Mouse (Mus musculus) MEL (cell line): ENCODE measurements around the gene Gm20388. TPM values are rescaled to one million over a fixed set of nuclear protein-coding genes. Genes with fewer than 3 reads are reported as not detected.

ENCODE experiments used
- DNase-seq: peaks from one replicate; pipeline ENCODE4 v3.0.0; 2011; ENCODE audit warnings: low read depth, low spot score
- H3K27ac ChIP-seq: 2 replicates; pipeline ENCODE4 v1.5.1; 2012; ENCODE audit warnings: low read depth, mild to moderate bottlenecking, control low read depth, low read length, moderate library complexity; ENCODE audit not compliant: control insufficient read depth
- H3K27me3 ChIP-seq, 2 experiments: fragments of 150-350 bp in 1 of 2; sonication (generic) in 1 of 2; 2 replicates each; pipeline ENCODE4 v1.6.1; 2012; ENCODE audit warnings: low read length in 2 of 2, mild to moderate bottlenecking in 2 of 2, improper control_type of control experiment in 1 of 2, moderate library complexity in 1 of 2; ENCODE audit not compliant: insufficient read depth in 2 of 2, control insufficient read depth in 1 of 2
- H3K36me3 ChIP-seq, 2 experiments: 2 replicates each; pipeline ENCODE4 v1.6.1; 2012 to 2014; ENCODE audit warnings: low read length in 2 of 2, improper control_type of control experiment in 1 of 2, inconsistent platforms in 1 of 2, mild to moderate bottlenecking in 1 of 2; ENCODE audit not compliant: insufficient read depth in 2 of 2, control insufficient read depth in 1 of 2
- H3K4me1 ChIP-seq, 2 experiments: fragments of 150-350 bp in 1 of 2; sonication (generic) in 1 of 2; 2 replicates each; pipeline ENCODE4 v1.6.1; 2012; ENCODE audit warnings: low read length in 2 of 2, improper control_type of control experiment in 1 of 2, mild to moderate bottlenecking in 1 of 2; ENCODE audit not compliant: insufficient read depth in 2 of 2, control insufficient read depth in 1 of 2
- H3K4me3 ChIP-seq, 2 experiments: fragments of 150-350 bp in 1 of 2; sonication (generic) in 1 of 2; 2 replicates each; pipeline ENCODE4 v1.5.1; 2012; ENCODE audit warnings: low read depth in 2 of 2, low read length in 2 of 2, mild to moderate bottlenecking in 2 of 2, moderate library complexity in 2 of 2, control low read depth in 1 of 2, improper control_type of control experiment in 1 of 2; ENCODE audit not compliant: control insufficient read depth in 1 of 2, insufficient read depth in 1 of 2
- H3K79me2 ChIP-seq: 2 replicates; pipeline ENCODE4 v1.6.1; 2012; ENCODE audit warnings: mild to moderate bottlenecking, low read length, moderate library complexity; ENCODE audit not compliant: control insufficient read depth, poor library complexity, insufficient read depth
- H3K9ac ChIP-seq: 2 replicates; pipeline ENCODE4 v1.6.1; 2012; ENCODE audit warnings: low read depth, mild to moderate bottlenecking, control low read depth, low read length, moderate library complexity; ENCODE audit not compliant: control insufficient read depth, poor library complexity, severe bottlenecking
- H3K9me3 ChIP-seq: fragments of 150-350 bp; sonication (generic); replicated peaks from 2 replicates; pipeline ENCODE4 v1.6.1; 2012; ENCODE audit warnings: mild to moderate bottlenecking, low read length, improper control_type of control experiment, moderate library complexity; ENCODE audit not compliant: insufficient read depth
- BHLHE40 ChIP-seq: IDR thresholded peaks from 2 replicates; pipeline ENCODE4 v1.6.1; 2012; ENCODE audit warnings: low read depth, mild to moderate bottlenecking, inconsistent platforms, low read length, improper control_type of control experiment, borderline replicate concordance
- CHD1 ChIP-seq: IDR thresholded peaks from 2 replicates; pipeline ENCODE4 v1.6.1; 2012; ENCODE audit warnings: low read depth, mild to moderate bottlenecking, inconsistent platforms, low read length, improper control_type of control experiment
- CHD2 ChIP-seq: IDR thresholded peaks from 2 replicates; pipeline ENCODE4 v1.6.1; 2011; ENCODE audit warnings: low read length, improper control_type of control experiment
- E2F4 ChIP-seq: IDR thresholded peaks from 2 replicates; pipeline ENCODE4 v1.6.1; 2011; ENCODE audit warnings: low read depth, low read length, improper control_type of control experiment, borderline replicate concordance
- GABPA ChIP-seq: IDR thresholded peaks from 2 replicates; pipeline ENCODE4 v1.6.1; 2012; ENCODE audit warnings: low read depth, mild to moderate bottlenecking, inconsistent platforms, low read length, improper control_type of control experiment, moderate library complexity
- GATA1 ChIP-seq: IDR thresholded peaks from 2 replicates; pipeline ENCODE4 v1.6.1; 2011; ENCODE audit warnings: low read depth, low read length, improper control_type of control experiment
- HCFC1 ChIP-seq: IDR thresholded peaks from 2 replicates; pipeline ENCODE4 v1.6.1; 2012; ENCODE audit warnings: low read depth, mild to moderate bottlenecking, inconsistent platforms, low read length, improper control_type of control experiment, moderate library complexity
- MAX ChIP-seq: IDR thresholded peaks from 2 replicates; pipeline ENCODE4 v1.6.1; 2011; ENCODE audit warnings: low read length, improper control_type of control experiment
- MAZ ChIP-seq: IDR thresholded peaks from 2 replicates; pipeline ENCODE4 v1.6.1; 2012; ENCODE audit warnings: low read depth, mild to moderate bottlenecking, inconsistent platforms, low read length, improper control_type of control experiment
- MEF2A ChIP-seq: IDR thresholded peaks from 2 replicates; pipeline ENCODE4 v1.6.1; 2014; ENCODE audit warnings: low read depth, mild to moderate bottlenecking, inconsistent platforms, low read length, improper control_type of control experiment; ENCODE audit not compliant: poor library complexity, insufficient replicate concordance, severe bottlenecking; ENCODE audit errors: extremely low read depth
- MXI1 ChIP-seq: IDR thresholded peaks from 2 replicates; pipeline ENCODE4 v1.6.1; 2011; ENCODE audit warnings: mild to moderate bottlenecking, low read depth, low read length, improper control_type of control experiment
- MYB ChIP-seq: IDR thresholded peaks from 2 replicates; pipeline ENCODE4 v1.6.1; 2011; ENCODE audit warnings: mild to moderate bottlenecking, low read depth, low read length, improper control_type of control experiment
- MYC ChIP-seq: IDR thresholded peaks from 2 replicates; pipeline ENCODE4 v1.6.1; 2011; ENCODE audit warnings: low read depth, mild to moderate bottlenecking, low read length, improper control_type of control experiment, moderate library complexity
- NELFE ChIP-seq: IDR thresholded peaks from 2 replicates; pipeline ENCODE4 v1.6.1; 2011; ENCODE audit warnings: low read depth, low read length, improper control_type of control experiment
- NRF1 ChIP-seq: IDR thresholded peaks from 2 replicates; pipeline ENCODE4 v1.6.1; 2014; ENCODE audit warnings: low read depth, mild to moderate bottlenecking, inconsistent platforms, low read length, improper control_type of control experiment, moderate library complexity; ENCODE audit not compliant: poor library complexity, insufficient read depth, severe bottlenecking
- POLR2A ChIP-seq, 2 experiments: IDR thresholded peaks; 2 replicates each; pipeline ENCODE4 v1.6.1; 2011 to 2012; ENCODE audit warnings: low read length in 2 of 2, mild to moderate bottlenecking in 2 of 2, control low read depth in 1 of 2, improper control_type of control experiment in 1 of 2, low read depth in 1 of 2, moderate library complexity in 1 of 2; ENCODE audit not compliant: control insufficient read depth in 1 of 2, insufficient read depth in 1 of 2, poor library complexity in 1 of 2
- POLR2AphosphoS2 ChIP-seq: IDR thresholded peaks from 2 replicates; pipeline ENCODE4 v1.6.1; 2011; ENCODE audit warnings: low read length, improper control_type of control experiment
- POLR2AphosphoS5 ChIP-seq: IDR thresholded peaks from 2 replicates; pipeline ENCODE4 v1.6.1; 2012; ENCODE audit warnings: low read depth, borderline replicate concordance, mild to moderate bottlenecking, inconsistent platforms, low read length, moderate library complexity, mixed read lengths
- RAD21 ChIP-seq: IDR thresholded peaks from 2 replicates; pipeline ENCODE4 v1.6.1; 2011; ENCODE audit warnings: mild to moderate bottlenecking, low read depth, low read length, improper control_type of control experiment
- RCOR1 ChIP-seq: IDR thresholded peaks from 2 replicates; pipeline ENCODE4 v1.6.1; 2012; ENCODE audit warnings: low read depth, mild to moderate bottlenecking, inconsistent platforms, low read length, improper control_type of control experiment
- SIN3A ChIP-seq: IDR thresholded peaks from 2 replicates; pipeline ENCODE4 v1.6.1; 2012; ENCODE audit warnings: low read length, improper control_type of control experiment, inconsistent platforms
- SMC3 ChIP-seq: IDR thresholded peaks from 2 replicates; pipeline ENCODE4 v1.6.1; 2011; ENCODE audit warnings: low read depth, low read length, improper control_type of control experiment
- TAL1 ChIP-seq: IDR thresholded peaks from 2 replicates; pipeline ENCODE4 v1.6.1; 2012; ENCODE audit warnings: mild to moderate bottlenecking, inconsistent platforms, low read length, moderate library complexity, mixed read lengths
- TBP ChIP-seq: IDR thresholded peaks from 2 replicates; pipeline ENCODE4 v1.8.0; 2011; ENCODE audit warnings: low read depth, low read length, improper control_type of control experiment
- TCF12 ChIP-seq: IDR thresholded peaks from 2 replicates; pipeline ENCODE4 v1.6.1; 2014; ENCODE audit warnings: low read depth, mild to moderate bottlenecking, inconsistent platforms, low read length, improper control_type of control experiment, moderate library complexity
- UBTF ChIP-seq: IDR thresholded peaks from 2 replicates; pipeline ENCODE4 v1.6.1; 2012; ENCODE audit warnings: low read depth, mild to moderate bottlenecking, inconsistent platforms, low read length, improper control_type of control experiment, moderate library complexity, borderline replicate concordance; ENCODE audit not compliant: insufficient read depth
- USF1 ChIP-seq: IDR thresholded peaks from 2 replicates; pipeline ENCODE4 v1.6.1; 2014; ENCODE audit warnings: low read depth, mild to moderate bottlenecking, inconsistent platforms, low read length, improper control_type of control experiment, moderate library complexity
- ZKSCAN1 ChIP-seq: IDR thresholded peaks from 2 replicates; pipeline ENCODE4 v1.6.1; 2012; ENCODE audit warnings: low read depth, mild to moderate bottlenecking, inconsistent platforms, low read length, improper control_type of control experiment, moderate library complexity
- ZMIZ1 ChIP-seq: IDR thresholded peaks from 2 replicates; pipeline ENCODE4 v1.6.1; 2012; ENCODE audit warnings: low read depth, mild to moderate bottlenecking, inconsistent platforms, low read length, improper control_type of control experiment, moderate library complexity
- ZNF384 ChIP-seq: IDR thresholded peaks from 2 replicates; pipeline ENCODE4 v1.6.1; 2012; ENCODE audit warnings: low read depth, mild to moderate bottlenecking, inconsistent platforms, low read length, improper control_type of control experiment
- polyA plus RNA-seq, 2 experiments: library from polyadenylated mRNA; stranded (reverse) in 1 of 2; unstranded in 1 of 2; fragments of >175 nt in 1 of 2; fragments of >200 nt in 1 of 2; gene quantifications; 2 replicates each; pipeline versions ENCODE4 v1.2.1 to v1.2.4; 2012; ENCODE audit warnings: low replicate concordance in 2 of 2, low read depth in 1 of 2; ENCODE audit not compliant: insufficient read length in 2 of 2, insufficient read depth in 1 of 2, missing spikeins in 1 of 2
- total RNA-seq: library from RNA; depleted of rRNA; stranded (reverse); fragments of 300-350 nt; gene quantifications from 2 replicates; pipeline ENCODE4 v1.2.3, GENCODE M21; 2012

Gm20388 gene
- total and polyA plus RNA-seq, 3 experiments = 11.1 to 17.8 TPM; not detected in 1

- no peaks in the 10 kb centered on the region for H3K27me3 ChIP-seq
- no peak overlapping the region for H3K4me3 ChIP-seq
- TF ChIP-seq NRF1 = no peak
- no peak for TF ChIP-seq ZNF384
- TF ChIP-seq MYB = no peak
- no peak for TF ChIP-seq ZMIZ1
- TF ChIP-seq MAX = no peak
- no peak for TF ChIP-seq E2F4
- no peak for TF ChIP-seq RAD21
- TF ChIP-seq GABPA = no peak
- no peak for TF ChIP-seq BHLHE40
- no peak for TF ChIP-seq HCFC1
- TF ChIP-seq NELFE = no peak
- no peak for TF ChIP-seq MYC
- TF ChIP-seq POLR2AphosphoS2 = no peak
- H3K79me2 ChIP-seq = peaks cover 71% of the 10 kb centered on the region
- no peak overlapping the region for H3K27ac ChIP-seq
- DNase-seq = no peak
- peaks cover under 1 to 7% of the 10 kb centered on the region in 2 experiments; a peak in 2 of 4 replicates for H3K4me1 ChIP-seq
- H3K9me3 ChIP-seq = no peaks in the 10 kb centered on the region
- H3K36me3 ChIP-seq = peaks cover 24 to 31% of the 10 kb centered on the region in 2 experiments
- no peak overlapping the region for H3K9ac ChIP-seq
Measured at GRCm38 (mm10) chr8:122969964-122970620, 3059.5 kb downstream of the Gm20388 start.

- DNase-seq = peak; percentile 92
- Histone ChIP-seq H3K27ac (peak overlapping the region; percentile 12; the same call in 1 of the 2 replicates), H3K9ac (no peak overlapping the region), H3K27me3 (no peaks in the 10 kb centered on the region), H3K4me3 (no peak overlapping the region), H3K4me1 (peaks cover 16 to 19% of the 10 kb centered on the region in 2 experiments), H3K9me3 (no peaks in the 10 kb centered on the region), H3K79me2 (peaks cover 69% of the 10 kb centered on the region), H3K36me3 (peaks cover 17 to 31% of the 10 kb centered on the region in 2 experiments)
- TF ChIP-seq MYB (no peak), MYC (no peak), POLR2A (IDR thresholded peaks at IDR 0.05; ENCODE audit: control insufficient read depth in 1 of 2, insufficient read depth in 1 of 2, low read depth in 1 of 2, low read length in 2 of 2, poor library complexity in 1 of 2) (no peak), USF1 (no peak), MAX (no peak), ZNF384 (peak; percentile 82), TCF12 (no peak; the same call in 1 of the 2 replicates), GABPA (peak; percentile 95), MEF2A (peak; percentile 57; the same call in 1 of the 2 replicates), POLR2AphosphoS2 (no peak), CHD2 (no peak), RCOR1 (peak; percentile 87), SMC3 (no peak), TBP (no peak), E2F4 (no peak), GATA1 (peak; percentile 58), NRF1 (no peak), CHD1 (no peak), TAL1 (no peak), SIN3A (peak; percentile 71), POLR2AphosphoS5 (no peak), MXI1 (no peak), RAD21 (no peak), MAZ (no peak), ZKSCAN1 (no peak), UBTF (no peak)
Measured at GRCm38 (mm10) chr8:122976046-122976445, 3065.4 kb downstream of the Gm20388 start.
